Mouse (Mus musculus): ENCODE measurements at regions not wholly inside any gene's neighbourhood (a gene's known extent, or its start where the extent isn't known, plus 50 kb on each side); places are given as distances from the start of the nearest gene placed in this dataset.

- peak; percentile 69 for TF ChIP-seq CTCF (IDR thresholded peaks at IDR 0.05)
- no peak for TF ChIP-seq EP300 (IDR thresholded peaks at IDR 0.05)
Observed at GRCm38 (mm10) chr1:59427204-59427557, 55.0 kb upstream of the Fzd7 start.

All from lung, postnatal 0 days (tissue).